Mouse (Mus musculus): Measurements from ENCODE around the gene S100a3.

The S100a3 gene

DNA sequence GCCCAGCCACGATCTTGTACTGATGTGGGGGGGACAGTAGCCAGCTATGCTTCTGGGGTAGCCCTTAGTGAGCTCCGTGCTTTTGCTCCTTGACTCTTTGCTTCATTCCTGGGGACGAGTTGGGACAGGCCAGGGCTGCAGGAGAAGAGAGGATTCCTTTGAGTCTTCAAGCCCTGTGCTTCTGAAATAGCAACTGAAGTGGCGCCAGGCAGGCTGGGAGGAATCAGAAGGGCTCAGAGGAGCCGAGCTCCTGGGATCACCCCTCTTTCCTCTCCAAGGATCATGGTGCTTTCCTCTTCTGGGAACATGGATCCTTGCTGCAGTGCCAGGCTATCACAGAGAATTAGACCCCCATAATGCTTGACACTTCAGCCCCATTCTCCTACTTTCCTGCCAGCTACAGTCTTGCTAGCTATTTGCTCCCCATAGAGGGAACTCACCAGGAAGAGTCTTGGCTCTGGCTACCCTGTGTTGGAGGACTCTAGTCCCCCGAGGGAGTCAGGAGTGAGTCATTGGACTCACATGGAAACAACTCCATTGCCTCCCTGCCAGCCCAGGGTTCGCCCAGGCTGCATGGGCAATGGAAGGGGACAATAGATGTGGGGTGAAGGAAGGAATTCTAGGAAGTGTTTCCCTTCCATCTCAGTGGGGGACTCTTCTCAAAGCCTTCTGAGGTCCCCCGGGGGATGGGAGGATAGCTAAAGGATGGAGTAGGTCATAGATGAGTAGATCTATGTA is 40.2 kb downstream of the S100a3 start:
- in situ Hi-C loops (cut with MboI) = no loop called here

DNA sequence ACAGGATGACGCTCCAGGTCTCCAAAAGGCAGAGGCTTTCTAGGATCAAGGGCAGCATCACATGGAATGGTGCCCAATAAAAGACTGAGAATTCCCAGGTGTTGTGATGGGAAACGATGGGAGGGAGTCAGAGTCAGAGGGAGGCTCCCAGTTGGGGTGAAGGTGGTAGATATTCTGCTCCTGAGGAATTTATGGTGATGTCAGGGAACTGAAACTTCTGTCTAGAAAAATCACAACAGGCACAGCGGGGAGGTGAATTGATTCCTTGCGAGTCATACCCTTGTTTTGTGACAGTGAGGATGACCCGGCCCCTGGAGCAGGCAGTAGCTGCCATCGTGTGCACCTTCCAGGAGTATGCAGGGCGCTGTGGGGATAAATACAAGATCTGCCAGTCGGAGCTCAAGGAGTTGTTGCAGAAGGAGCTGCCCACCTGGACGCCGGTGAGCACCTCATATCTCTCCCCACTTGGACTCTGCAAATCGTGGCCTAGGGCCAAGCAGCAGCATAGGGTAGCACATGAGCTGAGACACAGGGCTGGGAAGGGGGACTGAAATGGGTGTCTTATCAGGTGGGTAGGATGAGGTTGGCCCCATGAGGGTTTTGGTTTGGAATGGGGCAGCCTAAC is 41.2 kb downstream of the S100a3 start, which contains the start of gene Gm42674:
Gm42674 (plus strand) TSS at position 419 of the 625 bp plus-strand sequence.
- in situ Hi-C loops (cut with MboI) = no loop called here

DNA sequence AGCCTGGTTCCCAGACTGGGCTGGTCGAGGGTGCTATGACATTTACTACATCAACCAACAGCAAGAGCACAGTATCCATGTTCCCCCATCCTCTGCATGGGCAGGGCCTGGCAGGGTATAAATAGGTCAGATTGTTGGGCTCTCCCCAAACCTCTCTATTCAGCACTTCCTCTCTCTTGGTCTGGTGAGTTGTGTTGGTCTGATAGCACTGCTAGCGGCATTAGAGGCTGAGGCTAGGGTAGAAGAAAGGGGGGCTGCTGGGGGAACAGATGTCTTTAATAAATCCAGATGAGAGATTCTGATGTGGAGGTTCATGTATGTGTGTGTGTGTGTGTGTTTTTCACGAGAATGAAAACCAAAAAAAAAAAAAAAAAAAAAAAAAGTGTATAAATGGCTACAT is 43.2 kb downstream of the S100a3 start, which contains the start of gene S100a4:
S100a4 (plus strand) TSS at position 149 of the 400 bp plus-strand sequence.
- in situ Hi-C loops (cut with MboI) = no loop called here

DNA sequence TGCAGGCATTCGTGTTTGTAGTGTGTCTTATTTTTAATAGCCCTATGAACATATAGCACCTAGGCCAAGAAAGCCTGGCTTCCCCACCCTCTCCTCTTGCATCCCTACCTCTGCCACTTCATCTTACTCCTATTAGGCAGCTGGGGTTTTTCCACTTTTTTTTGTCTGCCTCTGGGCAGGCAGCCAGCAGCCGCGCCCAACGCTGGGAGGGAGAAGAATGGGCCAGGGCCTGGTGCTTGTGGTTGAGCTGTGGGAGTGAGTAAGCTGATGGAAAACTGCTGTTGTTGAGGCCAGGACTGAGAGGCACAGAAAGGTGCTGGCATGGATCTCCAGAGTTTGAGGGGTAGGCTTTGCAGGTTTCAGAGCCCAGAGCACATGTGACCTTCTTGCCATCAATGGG is 44.0 kb downstream of the S100a3 start:
- in situ Hi-C loops (cut with MboI) = no loop called here

DNA sequence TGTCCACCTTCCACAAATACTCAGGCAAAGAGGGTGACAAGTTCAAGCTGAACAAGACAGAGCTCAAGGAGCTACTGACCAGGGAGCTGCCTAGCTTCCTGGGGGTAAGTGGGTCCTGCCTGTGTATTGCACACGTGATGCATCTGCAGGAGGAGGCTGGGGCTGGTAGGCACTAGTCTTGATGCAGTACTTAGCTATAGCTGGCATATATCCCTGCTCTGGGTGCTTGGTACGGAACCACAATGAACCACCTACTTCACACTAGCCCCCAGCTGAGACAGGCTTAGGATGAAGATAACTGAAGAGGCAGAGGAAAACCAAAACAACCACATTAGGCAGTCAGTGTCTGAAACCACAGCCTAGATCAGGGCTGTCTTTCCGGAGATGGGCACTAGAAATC is 44.7 kb downstream of the S100a3 start:
- in situ Hi-C loops (cut with MboI) = no loop called here

DNA sequence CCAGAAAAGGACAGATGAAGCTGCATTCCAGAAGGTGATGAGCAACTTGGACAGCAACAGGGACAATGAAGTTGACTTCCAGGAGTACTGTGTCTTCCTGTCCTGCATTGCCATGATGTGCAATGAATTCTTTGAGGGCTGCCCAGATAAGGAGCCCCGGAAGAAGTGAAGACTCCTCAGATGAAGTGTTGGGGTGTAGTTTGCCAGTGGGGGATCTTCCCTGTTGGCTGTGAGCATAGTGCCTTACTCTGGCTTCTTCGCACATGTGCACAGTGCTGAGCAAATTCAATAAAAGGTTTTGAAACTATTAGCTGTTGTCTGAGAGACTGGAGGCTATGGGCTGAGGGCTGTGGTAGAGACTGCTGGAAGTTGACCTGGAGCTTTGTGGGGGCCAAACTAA is 45.4 kb downstream of the S100a3 start:
- in situ Hi-C loops (cut with MboI) = no loop called here

DNA sequence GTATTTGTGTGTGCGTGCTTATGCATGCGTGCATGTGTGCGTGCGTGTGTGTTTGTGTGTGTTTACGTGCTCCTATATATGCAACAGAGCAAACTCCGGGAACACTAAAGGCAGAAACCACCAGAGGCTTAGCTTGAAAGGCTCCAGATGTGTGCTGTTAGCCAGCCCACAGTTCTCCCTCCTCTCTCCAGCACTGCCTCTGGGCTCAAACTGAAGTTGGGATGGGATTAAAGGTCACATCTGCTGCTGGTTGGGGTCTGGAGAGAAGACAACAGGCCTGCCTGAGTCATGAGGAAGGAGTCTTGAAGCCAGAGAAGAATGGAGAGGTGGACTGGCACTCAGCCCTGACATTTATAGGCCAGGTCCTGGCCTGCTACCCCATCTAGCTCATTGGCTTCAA is 45.8 kb downstream of the S100a3 start:
- in situ Hi-C loops (cut with MboI) = no loop called here

DNA sequence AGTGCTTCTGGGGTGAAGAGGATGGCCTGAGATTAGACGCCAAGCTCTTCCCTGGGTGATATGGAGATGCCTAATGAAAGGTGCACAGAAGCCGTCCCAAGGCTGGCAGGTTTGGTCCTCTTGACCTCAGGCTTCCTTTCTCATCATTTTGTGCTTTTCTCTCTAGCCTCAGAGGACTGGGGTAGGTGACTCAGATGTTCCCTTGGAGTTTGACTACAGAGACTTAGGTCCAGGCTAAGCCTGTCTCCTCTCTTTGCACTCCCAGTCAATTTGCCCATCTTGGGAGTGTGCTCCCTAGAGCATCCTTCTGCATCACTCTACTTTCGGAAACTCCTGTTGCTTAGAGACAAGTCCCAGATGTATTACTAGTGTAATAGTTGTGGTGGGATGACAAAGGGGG is 47.0 kb downstream of the S100a3 start:
- in situ Hi-C loops (cut with MboI) = no loop called here

DNA sequence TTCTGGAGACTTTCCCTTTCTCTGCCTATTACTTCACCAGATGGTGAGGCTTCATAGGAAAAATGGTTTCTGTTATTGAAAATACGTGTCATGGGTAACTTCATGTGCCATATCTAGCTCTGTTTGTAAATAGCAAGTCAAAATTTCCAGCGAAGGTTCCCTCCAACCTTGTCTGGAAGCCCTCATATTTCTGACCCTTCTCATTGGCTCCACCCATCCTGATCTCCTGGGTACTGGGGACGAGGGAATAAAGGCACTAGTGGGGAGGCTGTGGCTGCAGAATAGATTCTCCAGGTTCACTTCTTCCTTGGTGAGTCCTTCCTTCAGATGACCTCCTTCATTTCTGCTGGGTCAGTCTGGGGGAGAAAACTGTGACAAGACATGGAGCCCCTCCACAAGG is 47.8 kb downstream of the S100a3 start, which contains the start of gene S100a5:
S100a5 (plus strand) TSS at position 301 of the 400 bp plus-strand sequence.
- in situ Hi-C loops (cut with MboI) = no loop called here

DNA sequence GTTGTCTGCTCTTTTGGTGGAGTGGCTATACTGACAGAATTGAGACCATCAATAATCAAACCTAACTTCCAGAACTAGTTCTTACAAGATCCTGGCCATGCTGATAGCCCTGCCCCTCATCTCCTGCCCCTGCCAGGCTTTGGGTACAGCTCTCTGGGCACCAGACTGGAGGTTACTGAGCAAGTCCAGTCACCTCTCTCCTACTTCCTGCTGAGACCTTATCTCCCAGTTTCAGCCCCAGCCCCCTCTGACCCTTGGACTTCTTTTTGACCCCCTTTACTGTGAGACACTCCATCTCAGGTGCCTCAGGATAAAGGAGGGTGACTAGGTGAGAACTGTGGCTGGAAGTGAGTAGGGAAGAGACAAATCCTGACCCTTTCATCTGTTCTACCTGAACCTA is 48.7 kb downstream of the S100a3 start:
- in situ Hi-C loops (cut with MboI) = no loop called here

DNA sequence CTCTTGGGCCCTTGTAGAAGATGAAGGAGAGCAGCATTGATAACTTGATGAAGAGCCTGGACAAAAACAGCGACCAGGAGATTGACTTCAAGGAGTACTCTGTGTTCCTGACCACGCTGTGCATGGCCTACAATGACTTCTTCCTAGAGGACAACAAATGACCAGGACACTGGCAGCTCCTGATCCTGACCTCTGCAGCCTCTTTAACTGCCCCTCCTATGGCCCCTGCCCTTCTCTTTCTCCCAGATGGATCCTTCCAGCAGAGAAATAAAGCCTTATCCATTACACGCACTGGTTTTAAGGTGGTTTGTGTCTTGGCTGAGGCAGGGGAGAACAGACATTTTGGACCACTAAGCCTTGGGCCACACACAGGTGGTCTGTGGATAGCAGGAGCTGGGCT is 51.1 kb downstream of the S100a3 start:
- in situ Hi-C loops (cut with MboI) = loop anchor here (10.0 kb wide), 1 partner anchor 97 kb away; the partner anchor contains the start of genes S100a1 and S100a13

DNA sequence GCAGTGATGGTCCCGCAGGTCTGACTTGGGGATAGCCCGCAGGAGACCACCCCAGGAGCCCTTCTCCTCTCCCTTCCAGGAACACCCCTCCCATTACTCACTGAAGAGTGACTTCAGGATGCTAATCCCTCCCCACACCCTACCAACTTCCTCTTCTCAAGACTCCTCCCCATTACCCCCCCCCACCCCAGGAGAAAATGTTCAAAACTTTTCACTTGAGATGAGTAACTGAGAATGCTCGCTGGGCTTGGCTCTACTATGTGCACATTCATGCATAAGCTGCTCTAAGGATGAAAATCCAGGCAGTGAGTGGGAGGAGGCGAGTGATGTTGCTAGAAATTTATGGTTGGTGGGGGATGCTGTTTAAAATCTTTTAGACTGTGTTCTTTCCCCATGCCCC is 51.7 kb downstream of the S100a3 start:
- in situ Hi-C loops (cut with MboI) = loop anchor here (10.0 kb wide), 1 partner anchor 97 kb away; the partner anchor contains the start of genes S100a1 and S100a13

DNA sequence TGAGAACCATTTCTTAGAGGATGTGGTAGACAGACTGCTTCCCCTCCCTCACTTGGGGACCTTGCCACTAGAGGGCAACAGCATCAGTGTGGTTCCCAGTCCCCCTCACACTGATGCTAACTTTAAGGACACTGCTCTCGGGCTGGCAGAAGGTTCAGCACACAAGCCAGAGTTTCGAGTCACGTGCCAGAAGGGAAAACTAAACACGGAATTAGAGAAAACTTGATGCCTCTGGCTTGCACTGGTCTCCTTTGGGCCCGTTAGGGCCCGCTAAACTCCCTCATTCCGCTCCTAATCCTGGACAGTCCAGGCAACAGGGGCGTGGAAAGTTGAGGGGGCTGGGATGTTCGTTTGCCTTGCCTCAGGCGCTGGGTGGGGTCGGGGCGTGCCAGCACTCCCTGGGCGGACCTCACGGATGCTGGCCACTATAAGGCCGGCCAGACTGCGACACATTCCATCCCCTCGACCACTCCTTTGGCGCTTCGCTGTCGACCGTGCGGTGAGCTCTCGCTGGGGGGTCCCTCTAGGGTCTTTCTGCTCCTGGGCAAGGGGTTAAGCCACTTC is 52.4 kb downstream of the S100a3 start, which contains the start of gene S100a6:
S100a6 (plus strand) TSS at position 155 of the 564 bp plus-strand sequence.
- in situ Hi-C loops (cut with MboI) = loop anchor here (10.0 kb wide), 1 partner anchor 98 kb away; the partner anchor contains the start of genes S100a1 and S100a13

DNA sequence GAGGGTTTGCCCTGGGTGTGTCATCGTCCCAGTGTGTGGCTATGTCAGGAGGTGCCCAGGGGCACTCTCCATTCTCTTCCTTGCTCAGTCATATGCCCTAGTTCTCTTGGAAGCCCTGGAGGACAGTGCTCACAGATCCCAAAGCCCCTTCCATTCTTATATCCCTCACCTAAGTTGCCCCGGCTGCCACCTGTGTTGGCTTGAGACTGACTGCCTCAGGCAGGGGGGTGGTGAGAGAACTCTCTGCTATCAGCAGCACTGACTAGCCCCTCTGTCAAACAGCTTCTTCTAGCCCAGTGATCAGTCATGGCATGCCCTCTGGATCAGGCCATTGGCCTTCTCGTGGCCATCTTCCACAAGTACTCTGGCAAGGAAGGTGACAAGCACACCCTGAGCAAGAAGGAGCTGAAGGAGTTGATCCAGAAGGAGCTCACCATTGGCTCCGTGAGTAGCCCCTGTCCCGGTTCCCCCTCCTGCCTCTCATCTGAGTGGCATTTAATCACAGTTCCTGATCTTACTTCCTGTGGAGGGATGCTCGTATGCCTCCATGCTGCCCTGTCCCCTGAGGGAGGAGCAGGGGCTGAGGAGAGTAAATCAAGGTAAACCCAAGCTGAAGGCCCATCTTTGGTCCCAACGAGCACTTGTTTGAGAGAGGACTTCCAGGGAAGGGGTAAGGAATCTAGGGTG is 53.2 kb downstream of the S100a3 start:
- in situ Hi-C loops (cut with MboI) = loop anchor here (10.0 kb wide), 1 partner anchor 99 kb away; the partner anchor contains the start of genes S100a1 and S100a13

DNA sequence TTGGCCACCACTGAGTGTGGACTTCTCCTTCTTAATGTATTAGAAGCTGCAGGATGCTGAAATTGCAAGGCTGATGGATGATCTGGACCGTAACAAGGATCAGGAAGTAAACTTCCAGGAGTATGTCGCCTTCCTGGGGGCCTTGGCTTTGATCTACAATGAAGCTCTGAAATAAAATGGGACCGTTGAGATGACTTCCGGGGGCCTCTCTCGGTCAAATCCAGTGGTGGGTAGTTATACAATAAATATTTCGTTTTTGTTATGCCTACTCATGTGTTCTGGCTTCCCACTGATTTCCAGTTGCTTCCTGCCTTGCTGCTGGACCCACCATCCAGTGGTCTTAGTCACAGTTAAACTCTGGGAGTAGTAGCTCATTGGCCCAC is 53.8 kb downstream of the S100a3 start:
- in situ Hi-C loops (cut with MboI) = loop anchor here (10.0 kb wide), 1 partner anchor 99 kb away; the partner anchor contains the start of genes S100a1 and S100a13

DNA sequence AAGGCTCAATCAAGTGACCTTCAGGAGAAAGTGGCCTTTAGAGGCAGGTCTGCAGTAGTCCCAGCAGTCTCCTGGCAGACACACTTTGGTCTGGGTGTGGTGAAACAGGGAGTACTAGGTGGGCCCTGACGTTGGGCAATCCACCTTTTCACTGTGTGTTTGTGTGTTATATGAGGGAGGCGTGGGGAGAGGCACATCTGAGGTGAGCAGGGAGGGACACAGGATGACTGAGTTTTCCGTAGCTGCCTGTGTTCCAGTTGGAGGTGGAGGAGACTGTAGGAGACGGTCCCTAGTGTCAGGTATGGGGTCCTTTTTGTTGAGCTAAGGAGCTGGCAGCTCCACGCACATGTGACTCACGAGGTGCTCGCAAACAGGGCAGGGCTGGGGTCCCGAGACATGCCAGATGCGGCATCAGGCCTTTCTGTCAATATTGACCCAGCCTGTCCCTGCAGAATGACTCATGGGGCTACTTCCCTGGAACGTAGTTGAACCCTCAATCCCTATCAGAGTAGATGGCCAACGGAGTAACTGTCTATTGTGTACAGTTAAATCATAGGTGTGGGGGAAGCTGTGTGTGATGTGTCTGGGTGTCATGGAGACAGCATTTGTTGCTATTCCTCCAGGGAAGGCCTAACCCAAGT is 54.4 kb downstream of the S100a3 start:
- in situ Hi-C loops (cut with MboI) = loop anchor here (5.0 to 10.0 kb wide), 2 partner anchors 32 to 100 kb away; partner anchors contain the start of genes S100a1 and S100a13

DNA sequence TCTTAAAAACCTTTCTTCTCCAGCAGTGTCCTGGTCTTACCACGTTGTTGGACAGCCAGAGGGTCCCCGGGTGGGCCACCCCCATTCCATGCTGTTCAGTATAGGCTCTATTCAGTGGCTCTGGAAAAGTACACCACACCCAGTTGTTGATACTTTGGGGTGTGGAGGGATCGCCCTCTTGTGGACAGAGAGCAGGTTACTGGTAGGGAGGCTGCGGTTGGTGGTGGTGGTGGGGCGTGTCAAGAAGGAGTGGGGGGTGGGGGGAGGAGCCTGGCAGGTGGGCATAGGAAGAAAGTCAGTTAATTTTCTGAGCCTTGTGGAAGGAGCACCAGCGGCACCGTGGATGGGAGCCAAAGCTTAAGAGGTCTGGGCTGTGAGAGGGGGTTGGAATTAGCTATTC is 55.0 kb downstream of the S100a3 start:
- in situ Hi-C loops (cut with MboI) = loop anchor here (5.0 to 10.0 kb wide), 2 partner anchors 33 to 101 kb away; partner anchors contain the start of genes S100a1 and S100a13

DNA sequence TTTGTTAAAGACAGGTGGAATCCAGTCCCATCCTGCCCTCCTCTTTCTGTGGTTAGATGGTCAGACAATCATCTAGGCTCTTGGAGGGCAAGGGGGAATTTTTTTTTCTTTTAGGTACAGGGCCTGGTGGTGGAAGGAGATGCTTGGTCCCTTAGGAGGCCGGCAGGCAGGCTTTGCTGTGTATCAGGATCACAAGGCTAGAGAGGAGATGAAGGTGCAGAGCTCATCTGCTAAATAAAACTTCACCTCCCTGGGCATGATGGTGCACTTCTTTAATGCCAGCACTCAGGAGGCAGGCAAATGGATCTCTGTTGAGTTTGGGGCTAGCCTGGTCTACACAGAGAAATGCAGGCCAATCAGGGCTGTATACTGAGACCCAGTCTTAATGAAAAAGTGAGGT is 55.5 kb downstream of the S100a3 start:
- in situ Hi-C loops (cut with MboI) = loop anchor here (5.0 to 10.0 kb wide), 2 partner anchors 34 to 101 kb away; partner anchors contain the start of genes S100a1 and S100a13

DNA sequence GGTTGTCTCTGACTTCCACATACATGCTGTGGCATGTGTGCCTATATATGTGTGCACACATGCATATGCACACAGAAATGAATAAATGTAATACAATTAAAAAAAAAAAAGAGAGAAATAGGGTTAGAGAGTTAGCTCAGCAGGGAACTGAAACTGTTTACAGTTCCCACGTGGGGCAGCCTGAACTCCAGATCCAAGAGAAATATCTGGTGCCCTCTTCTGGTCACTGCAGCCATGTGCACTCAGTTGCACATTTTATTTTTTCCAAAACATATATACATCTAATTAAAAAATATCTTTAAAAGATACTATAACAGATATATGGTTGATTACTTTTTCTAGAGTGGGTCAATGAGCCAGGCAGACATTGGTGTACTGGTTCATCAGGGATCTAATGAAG is 57.2 kb downstream of the S100a3 start:
- in situ Hi-C loops (cut with MboI) = loop anchor here (5.0 to 10.0 kb wide), 2 partner anchors 35 to 103 kb away; partner anchors contain the start of genes S100a1 and S100a13

DNA sequence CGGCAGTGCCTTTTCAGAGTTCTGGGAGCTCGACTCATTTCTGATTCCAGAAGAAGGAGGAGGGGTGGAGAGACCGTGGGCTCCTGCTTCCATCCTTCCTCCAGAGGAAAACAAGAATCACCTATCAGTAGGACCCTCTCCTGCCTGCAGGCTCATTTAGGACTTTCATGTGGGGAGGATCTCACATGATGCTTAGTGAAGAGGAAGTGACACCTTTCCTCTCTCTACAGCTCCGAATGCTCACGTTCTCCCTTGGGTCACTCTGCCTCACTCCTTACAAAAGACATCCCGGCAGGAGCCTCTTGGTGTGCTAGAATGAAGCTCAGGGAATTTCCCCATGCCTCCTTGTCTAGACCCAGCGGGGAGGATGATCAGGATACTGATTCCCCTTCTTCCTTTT is 61.2 kb downstream of the S100a3 start:
- in situ Hi-C loops (cut with MboI) = no loop called here
